7 mouse cellular contexts compared by ENCODE assay signal in genomic region chr13:113663151-113663779, GRCm38 (mm10). TPM values are rescaled to one million over a fixed set of nuclear protein-coding genes. Genes with fewer than 3 reads are reported as not detected.
A peak's percentile ranks its signal among the peaks of the same experiment; 100 is the strongest.
DNase-seq lines count a peak whose midpoint lies in the region; ATAC-seq lines count a peak whose summit lies in the region.

TSS of gene Hspb3 (minus strand) at chr13:113663676.

- H3K4me1 ChIP-seq in forebrain, embryonic 16.5 days (replicated peaks; ENCODE audit: control insufficient read depth, insufficient read depth, low read length): peaks cover 8% of the 10 kb centered on the region
- peaks cover 8% of the 10 kb centered on the region for H3K4me1 ChIP-seq in neural tube, embryonic 12.5 days
- no peaks in the 10 kb centered on the region for H3K4me1 ChIP-seq in kidney, embryonic 16.5 days (ENCODE audit: insufficient read depth, low read length)

- no peaks in the 10 kb centered on the region for H3K36me3 ChIP-seq in forebrain, embryonic 16.5 days (ENCODE audit: control insufficient read depth, insufficient read depth)
- no peaks in the 10 kb centered on the region for H3K36me3 ChIP-seq in neural tube, embryonic 12.5 days
- no peaks in the 10 kb centered on the region for H3K36me3 ChIP-seq in kidney, embryonic 16.5 days (ENCODE audit: insufficient read depth, low read length)

- peak within 1 kb of the TSS; percentile 15; the same call in 1 of the 2 replicates for H3K4me3 ChIP-seq in forebrain, embryonic 16.5 days (replicated peaks; ENCODE audit: low read length)
- no peak within 1 kb of the TSS for H3K4me3 ChIP-seq in neural tube, embryonic 12.5 days
- no peak within 1 kb of the TSS for H3K4me3 ChIP-seq in kidney, embryonic 16.5 days (ENCODE audit: low read length)

- DNase-seq in adrenal gland, adult 2 months: peak; percentile 40
- peak; percentile 74 for DNase-seq in cerebellum, adult 11-12 months
- peak; percentile 68 for DNase-seq in heart, postnatal 4 days
- no peak for DNase-seq in thymus, postnatal 10 days (ENCODE audit: low spot score in 2 of 2)

- H3K9ac ChIP-seq in forebrain, embryonic 16.5 days (replicated peaks; ENCODE audit: low read depth, low read length): 0 out of 2 replicates have a peak within 1 kb of the TSS, but pooled peaks have one; percentile 25
- H3K9ac ChIP-seq in neural tube, embryonic 12.5 days: no peak within 1 kb of the TSS
- H3K9ac ChIP-seq in kidney, embryonic 16.5 days (replicated peaks; ENCODE audit: low read length): no peak within 1 kb of the TSS; the same call in 1 of the 2 replicates

- ATAC-seq in forebrain, embryonic 16.5 days: peak; percentile 95
- ATAC-seq in neural tube, embryonic 12.5 days (ENCODE audit: low FRiP score, low read depth): peak; percentile 74
- ATAC-seq in kidney, embryonic 16.5 days (ENCODE audit: low FRiP score, low TSS enrichment): no peak

- no peaks in the 10 kb centered on the region for H3K27me3 ChIP-seq in forebrain, embryonic 16.5 days (replicated peaks; ENCODE audit: control insufficient read depth, insufficient read depth, low read length)
- H3K27me3 ChIP-seq in neural tube, embryonic 12.5 days (replicated peaks): no peaks in the 10 kb centered on the region
- H3K27me3 ChIP-seq in kidney, embryonic 16.5 days (ENCODE audit: insufficient read depth, low read length): no peaks in the 10 kb centered on the region

- H3K4me2 ChIP-seq in forebrain, embryonic 16.5 days (ENCODE audit: low read length): peak within 1 kb of the TSS; percentile 41
- peak within 1 kb of the TSS; percentile 23 for H3K4me2 ChIP-seq in neural tube, embryonic 12.5 days (replicated peaks)
- H3K4me2 ChIP-seq in kidney, embryonic 16.5 days (replicated peaks; ENCODE audit: low read depth, low read length): no peak within 1 kb of the TSS

- no peaks in the 10 kb centered on the region for H3K9me3 ChIP-seq in forebrain, embryonic 16.5 days (ENCODE audit: control insufficient read depth, low read length)
- H3K9me3 ChIP-seq in neural tube, embryonic 12.5 days: no peaks in the 10 kb centered on the region
- H3K9me3 ChIP-seq in kidney, embryonic 16.5 days (ENCODE audit: low read length): no peaks in the 10 kb centered on the region

- peak within 1 kb of the TSS; percentile 50; the same call in 1 of the 2 replicates for H3K27ac ChIP-seq in forebrain, embryonic 16.5 days (ENCODE audit: low read length)
- H3K27ac ChIP-seq in neural tube, embryonic 12.5 days: no peak within 1 kb of the TSS
- H3K27ac ChIP-seq in kidney, embryonic 16.5 days (ENCODE audit: low read length): no peak within 1 kb of the TSS

- 30% methylated on average over 28 of the region's 28 CpGs for WGBS in forebrain, embryonic 16.5 days
- 54% methylated on average over 28 of the region's 28 CpGs for WGBS in neural tube, embryonic 12.5 days
- 67% methylated on average over 28 of the region's 28 CpGs for WGBS in kidney, embryonic 16.5 days

RNA-seq across cellular contexts. Expression of gene Hspb3, which starts in this region (rescaled TPM):
- total RNA-seq in adrenal gland, adult 2 months (2021): not detected
- not detected in 2 replicates for polyA plus RNA-seq in adrenal gland, adult 2 months (2012; rRNA removed)
- polyA plus RNA-seq in forebrain, embryonic 16.5 days (2015; fragmentation: Nextera tagmentation; extraction: Ambion mirVana): 1.1 and 1.4 TPM in 2 replicates
- 10 to 100 TPM; 27.4 to 28.9 TPM for total RNA-seq in heart, postnatal 4 days (2021)
- 1.0 and 1.5 TPM in 2 replicates for polyA plus RNA-seq in neural tube, embryonic 12.5 days (2016; fragmentation: Nextera tagmentation; extraction: Ambion mirVana)
- 0.27 and 0.71 TPM in 2 replicates for polyA plus RNA-seq in kidney, embryonic 16.5 days (2015; fragmentation: Nextera tagmentation; extraction: Ambion mirVana)

Comparison
In these comparisons a context has a peak if more than half of its experiments do, and no peak if none do; other contexts are left out.
1. RNA of gene Hspb3 (total RNA-seq): 27.4 to 28.9 TPM in heart, postnatal 4 days; not detected in adrenal gland, adult 2 months; every median in the first group is over 10 times any median in the second.
2. Peak in DNase-seq in adrenal gland, adult 2 months; RNA of the gene not detected or under 1 TPM.
3. DNase-seq: peak in cerebellum, adult 11-12 months (single experiment) and heart, postnatal 4 days (single experiment); none in thymus, postnatal 10 days (0 of 2).